Mouse (Mus musculus) layer of hippocampus, adult 2 months (tissue): ENCODE data around the gene Corin. TPM values are rescaled to one million over a fixed set of nuclear protein-coding genes. Genes with fewer than 3 reads are reported as not detected.

ENCODE experiments used
- DNase-seq, 2 experiments: peaks; one replicate each; pipeline ENCODE4 v3.0.0; 2022; ENCODE audit warnings: low spot score in 2 of 2
- H3K27ac ChIP-seq: fragments of 200-600 bp; 2 replicates; pipeline ENCODE4 v1.8.1; 2022
- H3K4me3 ChIP-seq: fragments of 200-600 bp; 2 replicates; pipeline ENCODE4 v1.8.1; 2022; ENCODE audit warnings: mild to moderate bottlenecking
- CTCF ChIP-seq: fragments of 200-600 bp; conservative IDR thresholded peaks from 2 replicates; pipeline ENCODE4 v1.8.1; 2022; ENCODE audit warnings: antibody characterized with exemption, mild to moderate bottlenecking, moderate library complexity
- total RNA-seq, 2 experiments: library from RNA; stranded (reverse); gene quantifications; 2 replicates each; pipeline ENCODE4 v1.2.3; 2021

The Corin gene
- total RNA-seq, 2 experiments from 2014 or later = 0.15 to 0.28 TPM

DNA sequence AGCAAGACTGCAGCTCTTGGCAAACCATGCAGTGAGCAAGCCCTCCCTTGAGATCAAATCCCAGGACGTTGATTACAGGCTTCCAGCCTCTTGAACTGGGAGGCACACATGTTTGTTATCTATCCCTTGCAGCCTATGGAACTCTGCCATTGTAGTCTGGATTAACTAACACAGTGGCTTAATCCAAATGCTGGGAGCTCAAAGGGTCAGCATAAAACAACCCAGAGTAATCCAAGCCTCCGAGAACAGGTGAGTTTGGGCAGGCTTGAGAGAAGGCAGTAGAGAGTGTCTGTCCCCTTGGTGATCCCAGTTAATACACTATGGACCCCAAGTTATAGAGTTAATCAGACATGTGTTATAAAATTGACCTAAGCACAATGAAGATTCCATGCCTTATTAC lies 155.7 kb downstream of the Corin start:
- Histone ChIP-seq H3K4me3 (no peak overlapping the region), H3K27ac (no peak overlapping the region)
- DNase-seq = no peak
- no peak for TF ChIP-seq CTCF

DNA sequence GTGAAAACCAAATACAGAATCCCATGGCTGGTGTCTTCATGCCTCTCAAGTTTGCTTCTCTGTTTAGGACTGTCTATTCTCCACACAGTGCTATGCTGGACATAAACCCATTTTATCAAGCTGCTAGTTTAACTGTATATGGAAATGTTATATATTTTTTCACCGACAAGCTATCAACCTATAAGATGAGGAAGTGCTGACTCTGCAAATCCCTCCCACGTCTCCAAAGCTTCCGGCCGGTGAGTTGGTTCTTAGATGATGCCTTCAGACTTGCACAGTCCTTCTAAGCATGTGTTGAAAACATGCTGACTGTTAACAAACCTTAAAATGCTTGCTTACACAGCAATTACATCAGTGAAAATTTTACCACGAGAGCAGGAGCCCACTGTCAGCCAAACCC lies 168.4 kb downstream of the Corin start:
- Histone ChIP-seq H3K4me3 (no peak overlapping the region), H3K27ac (no peak overlapping the region)
- TF ChIP-seq CTCF = no peak
- DNase-seq = no peak

DNA sequence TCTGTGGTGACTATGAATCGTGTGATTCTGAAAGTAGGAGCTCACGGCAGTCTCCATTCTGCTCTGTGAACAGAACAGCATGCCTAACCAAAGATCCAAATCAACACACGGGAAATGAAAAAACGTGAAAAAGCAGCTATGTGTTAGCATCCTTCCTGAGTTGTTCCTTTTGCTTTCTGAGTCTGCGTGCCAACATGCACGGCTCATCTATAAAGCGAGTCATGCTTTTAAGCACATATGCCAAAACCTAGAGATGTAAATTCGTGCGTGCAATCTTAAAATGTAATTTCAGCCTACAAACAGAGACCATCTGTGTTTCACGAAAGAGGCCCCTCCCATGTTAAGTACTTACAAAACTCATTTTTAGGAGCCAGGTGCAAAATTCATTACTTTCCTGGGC lies 171.4 kb downstream of the Corin start:
- Histone ChIP-seq H3K4me3 (no peak overlapping the region), H3K27ac (no peak overlapping the region)
- TF ChIP-seq CTCF = no peak
- no peak for DNase-seq

DNA sequence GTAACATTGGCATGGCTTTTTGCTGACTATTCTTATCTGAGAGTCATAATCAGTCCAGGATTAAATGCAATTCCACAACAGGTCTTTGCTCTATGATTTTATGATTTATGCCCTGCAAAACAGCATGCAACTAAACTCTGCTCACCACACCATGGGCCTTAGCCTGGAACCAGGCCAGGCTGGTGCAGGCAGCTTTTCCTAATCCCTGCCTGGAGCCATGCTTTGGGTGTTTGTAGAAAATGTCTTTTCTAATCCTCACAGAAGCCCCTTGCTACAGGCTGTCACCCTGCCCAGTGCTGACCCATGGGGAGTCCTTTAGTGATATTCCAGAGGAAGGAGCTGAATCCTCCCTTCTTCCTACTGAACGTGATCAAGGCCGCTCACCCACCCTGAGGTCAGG lies 173.1 kb downstream of the Corin start:
- Histone ChIP-seq H3K27ac (no peak overlapping the region), H3K4me3 (no peak overlapping the region)
- no peak for TF ChIP-seq CTCF
- DNase-seq = no peak

DNA sequence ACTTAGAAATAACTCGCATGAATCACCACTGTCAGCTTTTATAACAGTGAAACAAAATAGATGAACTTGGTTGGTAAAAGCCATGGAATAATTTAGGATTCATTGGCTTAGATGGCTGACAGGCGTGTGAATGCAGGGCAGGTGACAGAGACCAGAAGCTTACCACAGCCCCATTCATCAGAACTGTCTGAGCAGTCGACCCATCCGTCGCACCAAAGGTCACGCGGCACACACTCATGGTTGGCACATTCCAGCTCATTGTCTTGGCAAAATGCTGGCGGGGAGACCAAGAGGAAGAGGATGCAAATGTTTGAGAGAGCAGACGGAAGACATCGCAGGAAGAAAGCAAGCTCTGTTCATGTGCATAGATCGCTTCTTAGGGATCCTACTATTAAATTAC lies 173.6 kb downstream of the Corin start:
- H3K27ac ChIP-seq = no peak overlapping the region
- DNase-seq = no peak
- H3K4me3 ChIP-seq = no peak overlapping the region
- TF ChIP-seq CTCF = no peak

DNA sequence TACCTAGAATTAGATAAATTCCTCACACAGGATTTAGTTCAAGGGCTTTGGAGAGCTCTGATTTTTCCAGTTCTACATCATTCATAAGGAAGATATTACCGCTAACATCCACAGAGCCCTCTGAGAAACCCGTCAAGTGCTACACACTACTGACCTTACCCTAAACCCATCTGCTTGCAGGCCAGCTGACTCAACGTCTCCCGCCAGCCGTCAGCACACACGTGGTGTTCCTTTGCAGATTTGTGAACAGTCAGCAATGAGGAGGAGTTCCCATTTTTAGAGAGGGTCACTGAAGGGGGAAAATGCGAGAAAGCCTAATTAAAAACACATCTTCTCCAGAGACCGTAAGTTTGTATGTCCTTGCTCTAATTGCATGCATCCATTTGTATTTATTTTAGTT lies 174.8 kb downstream of the Corin start:
- no peak for DNase-seq
- no peak overlapping the region for H3K4me3 ChIP-seq
- no peak overlapping the region for H3K27ac ChIP-seq
- no peak for TF ChIP-seq CTCF

DNA sequence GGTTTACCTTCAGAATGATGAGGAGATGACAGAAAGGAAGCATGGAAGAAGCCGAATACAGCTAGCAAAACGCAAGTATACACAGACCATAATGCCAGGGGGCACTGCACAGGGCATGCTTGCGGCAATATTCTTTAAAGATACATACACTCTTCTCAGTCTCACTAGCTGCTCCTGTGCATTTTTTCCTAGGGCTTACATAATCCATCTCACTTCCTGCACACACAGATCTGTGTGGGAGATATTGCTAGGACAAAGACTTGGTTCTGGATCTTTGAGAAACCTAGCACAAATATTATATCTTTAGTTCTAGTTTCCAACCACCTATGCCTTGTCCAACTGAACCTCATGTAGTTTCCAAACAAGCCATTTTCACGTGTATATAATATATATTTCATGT lies 189.0 kb downstream of the Corin start:
- no peak for DNase-seq
- no peak overlapping the region for H3K4me3 ChIP-seq
- no peak for TF ChIP-seq CTCF
- H3K27ac ChIP-seq = no peak overlapping the region

DNA sequence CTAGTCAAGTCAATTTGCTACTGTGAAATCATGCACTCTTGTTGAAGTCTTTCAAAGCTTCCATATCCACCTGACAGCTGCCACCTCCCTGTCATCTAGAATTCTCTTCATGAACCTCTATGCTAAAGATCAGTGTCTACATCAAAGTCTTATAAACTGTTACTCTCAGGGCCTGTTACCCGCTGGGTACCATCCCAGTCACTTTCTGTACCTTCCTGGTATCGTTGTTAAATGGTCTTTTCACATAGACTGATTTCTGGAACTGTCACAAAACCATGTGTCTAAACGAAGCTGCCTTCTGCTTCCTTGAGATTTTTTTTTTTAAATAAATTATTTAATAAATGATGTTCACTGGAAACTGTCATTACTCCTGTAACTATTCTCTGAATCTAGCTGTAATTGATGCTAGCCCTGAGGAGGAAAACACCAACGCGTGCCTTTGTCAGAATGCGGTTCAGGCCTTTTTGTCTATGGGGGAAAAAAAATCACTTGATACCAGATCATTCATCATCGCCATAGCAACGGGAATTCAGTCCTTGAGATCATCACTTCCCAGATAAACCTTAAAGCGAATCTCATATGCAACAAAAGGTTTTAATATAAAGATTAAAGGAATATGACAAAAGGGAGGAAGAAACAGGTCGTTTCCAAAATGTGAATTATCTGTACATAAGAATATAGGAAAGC lies 205.7 kb downstream of the Corin start:
- Histone ChIP-seq H3K4me3 (no peak overlapping the region), H3K27ac (no peak overlapping the region; the same call in 1 of the 2 replicates)
- no peak for TF ChIP-seq CTCF
- peak in 1 of 2 experiments; percentile 3 for DNase-seq

DNA sequence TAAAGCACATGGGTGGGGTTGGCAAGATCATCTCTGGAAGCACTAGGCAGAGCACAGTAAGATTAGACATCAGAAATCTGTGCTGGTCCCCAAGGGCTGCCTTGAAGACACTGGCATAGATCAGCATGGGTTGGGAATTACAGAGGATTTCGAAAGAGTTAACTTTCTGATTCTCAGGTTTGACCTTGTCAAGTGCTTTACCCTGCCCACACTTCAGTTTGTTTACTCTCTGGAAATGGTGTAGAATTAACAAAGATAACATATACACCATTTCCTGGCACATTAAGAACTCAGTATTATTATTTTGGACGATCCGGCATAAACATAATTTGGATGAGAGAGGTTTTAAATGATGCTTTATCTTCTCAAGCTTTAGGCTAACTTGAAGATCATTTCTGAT lies 219.2 kb downstream of the Corin start:
- no peak overlapping the region for H3K27ac ChIP-seq

DNA sequence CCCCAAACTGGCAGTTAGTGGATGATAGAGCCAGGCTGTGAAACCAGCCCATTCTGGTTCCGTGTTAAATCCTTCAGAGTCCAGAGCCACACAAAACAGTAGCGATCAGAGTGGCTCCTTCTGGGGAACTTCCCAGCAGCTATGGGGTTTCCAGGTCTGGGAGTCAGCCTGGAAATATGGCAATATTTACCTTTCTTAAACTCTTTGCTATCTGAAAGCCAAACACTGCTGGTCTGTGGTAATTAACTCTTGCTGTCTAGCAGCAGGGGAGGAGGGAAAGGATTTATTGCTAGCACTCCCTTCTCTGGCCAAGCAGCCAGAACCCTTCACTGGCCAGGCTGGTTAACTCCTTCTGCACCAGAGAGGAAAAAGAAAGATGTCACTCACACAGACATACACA lies 221.4 kb downstream of the Corin start:
- TF ChIP-seq CTCF = no peak
- DNase-seq = no peak
- Histone ChIP-seq H3K27ac (no peak overlapping the region), H3K4me3 (no peak overlapping the region)

More for the DNA sequence above, 219.2 kb downstream of the Corin start:
- TF ChIP-seq CTCF = no peak
- H3K4me3 ChIP-seq = no peak overlapping the region
- no peak for DNase-seq

DNA sequence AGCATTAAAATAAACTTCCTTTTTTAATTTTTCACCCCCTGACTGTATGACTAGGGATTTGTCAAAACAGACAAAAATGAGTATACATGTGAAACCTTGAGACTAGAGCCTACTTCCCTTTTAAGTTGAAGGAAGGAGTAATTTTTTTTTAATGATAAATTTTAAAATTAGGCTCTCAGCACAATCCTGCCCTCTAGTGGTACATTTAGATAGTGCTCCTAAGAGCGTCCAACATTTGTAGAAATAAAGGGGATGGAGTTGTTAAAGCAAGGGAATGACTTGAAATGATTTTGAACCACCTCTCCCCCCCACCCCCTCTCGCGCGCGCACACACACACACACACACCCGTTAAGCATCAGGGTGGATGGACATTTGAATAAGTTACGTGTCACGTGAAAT lies 234.6 kb downstream of the Corin start:
- no peak overlapping the region for H3K27ac ChIP-seq
- H3K4me3 ChIP-seq = no peak overlapping the region
- TF ChIP-seq CTCF = peak; percentile 87
- DNase-seq = peak; percentile 17 to 51

DNA sequence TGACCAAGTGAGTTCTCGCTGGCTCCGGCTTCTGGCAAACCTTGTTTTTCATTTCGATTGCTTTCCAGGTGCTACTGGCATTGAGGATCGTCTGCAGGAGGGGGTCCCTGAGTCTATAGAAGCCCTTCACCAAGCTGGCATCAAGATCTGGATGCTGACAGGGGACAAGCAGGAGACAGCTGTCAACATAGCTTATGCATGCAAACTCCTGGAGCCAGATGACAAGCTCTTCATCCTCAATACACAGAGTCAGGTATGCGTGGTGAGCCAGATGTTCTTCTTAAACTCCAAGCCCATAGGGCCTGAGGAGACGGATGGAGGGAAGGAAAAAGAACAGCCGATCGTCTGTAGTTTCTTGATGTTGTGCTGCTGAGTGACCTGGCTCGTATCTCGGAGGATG lies 235.1 kb downstream of the Corin start:
- H3K27ac ChIP-seq = no peak overlapping the region
- no peak for DNase-seq
- no peak for TF ChIP-seq CTCF
- no peak overlapping the region for H3K4me3 ChIP-seq

DNA sequence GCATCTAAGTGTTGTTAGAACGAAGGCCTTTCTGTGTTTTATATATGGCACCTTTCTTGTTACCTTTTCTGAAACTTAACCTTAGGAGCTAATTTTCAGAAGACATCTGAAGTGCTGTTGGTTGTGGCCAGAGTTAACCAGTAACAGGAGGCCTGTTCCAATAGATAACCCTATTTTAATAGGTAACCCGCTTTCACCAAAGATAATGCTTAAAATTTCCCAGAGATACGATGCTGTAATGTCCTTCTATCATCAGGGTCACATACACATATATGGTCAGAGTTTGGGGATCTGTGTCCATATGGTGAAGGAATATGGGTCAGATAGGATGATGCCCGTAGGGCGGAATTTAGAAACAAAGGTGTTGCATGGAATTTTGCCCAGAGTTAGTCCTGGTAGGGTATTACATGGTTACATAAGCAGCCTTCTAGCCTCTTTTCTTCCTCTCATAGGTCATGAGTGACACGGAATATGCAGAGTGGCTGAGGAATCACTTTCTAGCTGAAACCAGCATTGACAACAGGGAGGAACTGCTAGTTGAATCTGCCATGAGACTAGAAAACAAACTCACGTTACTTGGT lies 237.2 kb downstream of the Corin start:
- Histone ChIP-seq H3K27ac (no peak overlapping the region), H3K4me3 (no peak overlapping the region)
- TF ChIP-seq CTCF = no peak
- no peak for DNase-seq

DNA sequence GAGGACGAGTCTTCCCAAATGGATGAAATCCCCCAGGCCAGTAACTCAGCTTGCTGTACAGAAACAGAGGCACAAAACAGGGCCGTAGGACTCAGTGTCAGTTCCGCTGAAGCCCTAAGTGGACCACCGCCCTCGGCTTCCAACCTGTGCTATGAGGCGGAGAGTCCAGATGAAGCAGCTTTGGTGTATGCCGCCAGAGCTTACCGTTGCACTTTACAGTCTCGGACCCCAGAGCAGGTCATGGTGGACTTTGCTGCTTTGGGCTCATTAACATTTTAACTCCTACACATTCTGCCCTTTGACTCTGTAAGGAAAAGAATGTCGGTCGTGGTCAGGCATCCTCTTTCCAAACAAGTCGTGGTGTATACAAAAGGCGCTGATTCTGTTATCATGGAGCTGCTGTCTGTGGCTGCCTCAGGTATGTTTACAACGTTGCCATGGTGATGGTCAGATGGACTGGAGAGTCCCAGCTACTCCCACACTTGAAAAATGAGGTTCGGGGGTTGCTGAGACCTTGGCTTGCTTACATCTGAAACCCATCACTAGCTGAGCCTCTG lies 240.0 kb downstream of the Corin start:
- DNase-seq = no peak
- Histone ChIP-seq H3K27ac (no peak overlapping the region), H3K4me3 (no peak overlapping the region)
- no peak for TF ChIP-seq CTCF
